Mouse (Mus musculus): ENCODE measurements around the gene D3Ertd751e. TPM values are rescaled to one million over a fixed set of nuclear protein-coding genes. Genes with fewer than 3 reads are reported as not detected.

D3Ertd751e gene
- polyA plus RNA-seq, 1 experiment from 2014 or later: 4.5 TPM

Other genes starting within 250 kb of the D3Ertd751e start
- gene Jade1, start 186.9 kb upstream of the D3Ertd751e start, polyA plus RNA-seq (2015; fragmentation: Nextera tagmentation; extraction: Ambion mirVana): 6.5 and 6.8 TPM in 2 replicates
- 4.1 and 4.2 TPM in 2 replicates for gene Sclt1, start 97 bp upstream of the D3Ertd751e start, polyA plus RNA-seq (2015; fragmentation: Nextera tagmentation; extraction: Ambion mirVana)

Data from liver, embryonic 16.5 days (tissue).